Mouse (Mus musculus): ENCODE measurements around the gene Itfg1. TPM values are rescaled to one million over a fixed set of nuclear protein-coding genes. Genes with fewer than 3 reads are reported as not detected.

Itfg1 gene
- total RNA-seq, 2 experiments from 2014 or later, result 44.0 to 47.5 TPM

- ATAC-seq (replicated peaks; ENCODE audit: poor library complexity, severe bottlenecking), result no peak
Observed at GRCm38 (mm10) chr8:85780091-85780490, 60.6 kb downstream of the Itfg1 start.

- no peak for ATAC-seq (replicated peaks; ENCODE audit: poor library complexity, severe bottlenecking)
Observed at GRCm38 (mm10) chr8:85745053-85745452, 95.7 kb downstream of the Itfg1 start.

- ATAC-seq (replicated peaks; ENCODE audit: poor library complexity, severe bottlenecking), result no peak
Observed at GRCm38 (mm10) chr8:85730545-85730944, 110.2 kb downstream of the Itfg1 start.

GRCm38 (mm10) chr8:85717271-85717670 is 123.5 kb downstream of the Itfg1 start:
- no peak for ATAC-seq (replicated peaks; ENCODE audit: poor library complexity, severe bottlenecking)

GRCm38 (mm10) chr8:85716696-85717095 is 124.0 kb downstream of the Itfg1 start:
- ATAC-seq (replicated peaks; ENCODE audit: poor library complexity, severe bottlenecking), result no peak

- peak; percentile 68 for ATAC-seq (replicated peaks; ENCODE audit: poor library complexity, severe bottlenecking)
Observed at GRCm38 (mm10) chr8:85706988-85707387, 133.7 kb downstream of the Itfg1 start.

- ATAC-seq (replicated peaks; ENCODE audit: poor library complexity, severe bottlenecking), result peak; percentile 66
Observed at GRCm38 (mm10) chr8:85700751-85701351, 139.9 kb downstream of the Itfg1 start, which contains the start of gene Neto2. TSS of gene Neto2 (minus strand) at chr8:85700924.

- ATAC-seq (replicated peaks; ENCODE audit: poor library complexity, severe bottlenecking), result peak; percentile 49
Observed at GRCm38 (mm10) chr8:85700101-85700750, 140.5 kb downstream of the Itfg1 start.

- peak; percentile 85 for ATAC-seq (replicated peaks; ENCODE audit: poor library complexity, severe bottlenecking)
Observed at GRCm38 (mm10) chr8:85699051-85699450, 141.7 kb downstream of the Itfg1 start.

Other genes with a start within 250 kb of the Itfg1 start
- 10.3 and 11.3 TPM in 2 replicates for gene Neto2, start 140.0 kb downstream of the Itfg1 start, total RNA-seq (2014; fragmentation: Nextera tagmentation)
- gene Neto2, start 140.0 kb downstream of the Itfg1 start, total RNA-seq (2017), result 14.9 and 24.2 TPM in 2 replicates
- 77.5 and 92.9 TPM in 2 replicates for gene Phkb, start within 50 bp of the Itfg1 start, total RNA-seq (2014; fragmentation: Nextera tagmentation)
- gene Phkb, start within 50 bp of the Itfg1 start, total RNA-seq (2017), result 54.0 and 68.0 TPM in 2 replicates

All from granulocyte monocyte progenitor cell, adult 5-6 weeks (primary cell).